Mouse (Mus musculus) CH12.LX (cell line): ENCODE measurements around the gene Rapgef4. TPM values are rescaled to one million over a fixed set of nuclear protein-coding genes. Genes with fewer than 3 reads are reported as not detected.

Experiments
- DNase-seq: peaks from one replicate; pipeline ENCODE4 v3.0.0-alpha.2; 2013; ENCODE audit errors: extremely low read depth
- H3K27ac ChIP-seq: 2 replicates; pipeline ENCODE4 v1.5.1; 2012; ENCODE audit warnings: low read depth, mild to moderate bottlenecking, control low read depth, moderate library complexity; ENCODE audit not compliant: insufficient read depth
- H3K27me3 ChIP-seq: replicated peaks from 2 replicates; pipeline ENCODE3; 2012; ENCODE audit warnings: inconsistent platforms
- H3K36me3 ChIP-seq, 2 experiments: replicated peaks in 1 of 2; 2 replicates each; pipeline versions ENCODE3 to v1.6.1; 2012; ENCODE audit warnings: inconsistent platforms in 1 of 2, low read length in 1 of 2, mild to moderate bottlenecking in 1 of 2, mixed read lengths in 1 of 2, moderate library complexity in 1 of 2; ENCODE audit not compliant: control insufficient read depth in 1 of 2, insufficient read depth in 1 of 2
- H3K4me1 ChIP-seq, 2 experiments: 2 replicates each; pipeline ENCODE4 v1.6.1; 2012; ENCODE audit warnings: inconsistent platforms in 1 of 2, moderate library complexity in 1 of 2; ENCODE audit not compliant: insufficient read depth in 2 of 2, control insufficient read depth in 1 of 2
- H3K4me2 ChIP-seq: 2 replicates; pipeline ENCODE4 v1.6.1; 2012; ENCODE audit warnings: low read depth, mild to moderate bottlenecking, control low read depth; ENCODE audit not compliant: poor library complexity, insufficient read depth, severe bottlenecking
- H3K4me3 ChIP-seq, 3 experiments: fragments of 150-350 bp in 1 of 3; sonication (generic) in 1 of 3; replicated peaks in 1 of 3; 2 replicates each; pipeline versions ENCODE3 to v1.5.1; 2011 to 2012; ENCODE audit warnings: low read depth in 2 of 3, low read length in 2 of 3, mild to moderate bottlenecking in 2 of 3, moderate library complexity in 2 of 3, control low read depth in 1 of 3, improper control_type of control experiment in 1 of 3, inconsistent platforms in 1 of 3, mixed read lengths in 1 of 3; ENCODE audit not compliant: poor library complexity in 1 of 3
- H3K79me2 ChIP-seq: replicated peaks from 2 replicates; pipeline ENCODE4 v1.6.1; 2012; ENCODE audit warnings: mild to moderate bottlenecking, moderate library complexity; ENCODE audit not compliant: control insufficient read depth, poor library complexity, insufficient read depth, severe bottlenecking; ENCODE audit errors: extremely low read depth
- H3K9ac ChIP-seq: 2 replicates; pipeline ENCODE4 v1.6.1; 2012; ENCODE audit warnings: low read depth, mild to moderate bottlenecking, control low read depth, moderate library complexity; ENCODE audit not compliant: insufficient read depth
- H3K9me3 ChIP-seq: replicated peaks from 2 replicates; pipeline ENCODE3; 2012; ENCODE audit warnings: low read length, inconsistent platforms, mixed read lengths
- BHLHE40 ChIP-seq: IDR thresholded peaks from 2 replicates; pipeline ENCODE4 v1.6.1; 2011; ENCODE audit warnings: mild to moderate bottlenecking, low read depth, low read length, improper control_type of control experiment
- CHD1 ChIP-seq: IDR thresholded peaks from 2 replicates; pipeline ENCODE4 v1.6.1; 2012; ENCODE audit warnings: low read depth, low read length, improper control_type of control experiment, inconsistent platforms
- CTCF ChIP-seq, 2 experiments: IDR thresholded peaks in 1 of 2; conservative IDR thresholded peaks in 1 of 2; 2 replicates each; pipeline ENCODE4 v1.5.1; 2011 to 2012; ENCODE audit warnings: low read depth in 2 of 2, low read length in 2 of 2, improper control_type of control experiment in 1 of 2, inconsistent platforms in 1 of 2, mild to moderate bottlenecking in 1 of 2, moderate library complexity in 1 of 2
- HCFC1 ChIP-seq: IDR thresholded peaks from 2 replicates; pipeline ENCODE4 v1.6.1; 2012; ENCODE audit warnings: low read depth, mild to moderate bottlenecking, inconsistent platforms, low read length, improper control_type of control experiment
- IRF4 ChIP-seq: IDR thresholded peaks from 2 replicates; pipeline ENCODE4 v1.6.1; 2014; ENCODE audit warnings: low read depth, mild to moderate bottlenecking, inconsistent platforms, low read length, improper control_type of control experiment
- JUN ChIP-seq: IDR thresholded peaks from 2 replicates; pipeline ENCODE4 v1.6.1; 2011; ENCODE audit warnings: low read depth, mild to moderate bottlenecking, low read length, improper control_type of control experiment, moderate library complexity; ENCODE audit not compliant: insufficient read depth
- KAT2A ChIP-seq: IDR thresholded peaks from 2 replicates; pipeline ENCODE4 v1.6.1; 2012; ENCODE audit warnings: low read length, improper control_type of control experiment, inconsistent platforms; ENCODE audit not compliant: insufficient replicate concordance
- MAFK ChIP-seq: IDR thresholded peaks from 2 replicates; pipeline ENCODE4 v1.6.1; 2011; ENCODE audit warnings: low read length, improper control_type of control experiment; ENCODE audit not compliant: insufficient replicate concordance
- MAX ChIP-seq: IDR thresholded peaks from 2 replicates; pipeline ENCODE4 v1.6.1; 2011; ENCODE audit warnings: low read length, improper control_type of control experiment
- MAZ ChIP-seq: IDR thresholded peaks from 2 replicates; pipeline ENCODE4 v1.6.1; 2012; ENCODE audit warnings: low read depth, mild to moderate bottlenecking, inconsistent platforms, low read length, improper control_type of control experiment, moderate library complexity
- MEF2A ChIP-seq: IDR thresholded peaks from 2 replicates; pipeline ENCODE4 v1.6.1; 2014; ENCODE audit warnings: low read depth, mild to moderate bottlenecking, inconsistent platforms, low read length, improper control_type of control experiment, borderline replicate concordance
- NRF1 ChIP-seq: IDR thresholded peaks from 2 replicates; pipeline ENCODE4 v1.6.1; 2014; ENCODE audit warnings: low read depth, mild to moderate bottlenecking, inconsistent platforms, low read length, improper control_type of control experiment, moderate library complexity
- POLR2AphosphoS2 ChIP-seq: IDR thresholded peaks from 2 replicates; pipeline ENCODE4 v1.6.1; 2011; ENCODE audit warnings: low read depth, low read length, improper control_type of control experiment
- RCOR1 ChIP-seq: conservative IDR thresholded peaks from 2 replicates; pipeline ENCODE4 v1.6.1; 2012; ENCODE audit warnings: low read depth, mild to moderate bottlenecking, inconsistent platforms, low read length, improper control_type of control experiment
- TBP ChIP-seq: conservative IDR thresholded peaks from 2 replicates; pipeline ENCODE4 v1.6.1; 2011; ENCODE audit warnings: low read depth, low read length, improper control_type of control experiment
- USF2 ChIP-seq: conservative IDR thresholded peaks from 2 replicates; pipeline ENCODE4 v1.6.1; 2011; ENCODE audit warnings: low read depth, low read length, improper control_type of control experiment
- ZKSCAN1 ChIP-seq: IDR thresholded peaks from 2 replicates; pipeline ENCODE4 v1.6.1; 2012; ENCODE audit warnings: low read depth, inconsistent platforms, low read length, improper control_type of control experiment, borderline replicate concordance
- ZNF384 ChIP-seq: IDR thresholded peaks from 2 replicates; pipeline ENCODE4 v1.6.1; 2012; ENCODE audit warnings: low read depth, low read length, improper control_type of control experiment, inconsistent platforms
- dilution Hi-C: fragments of 300-500 bp; cut with MboI; formaldehyde crosslinking; loops from 2 replicates; pipeline ENCODE4 v1.14.3; 2020; ENCODE audit warnings: low sequenced_read_pairs; ENCODE audit not compliant: extremely low pct_unique_long_range_greater_than_20kb, extremely low pct_ligation_motif_present
- in situ Hi-C: fragments of 300-500 bp; cut with MboI; formaldehyde crosslinking; loops from 3 replicates; pipeline ENCODE4 v1.14.3; 2019; ENCODE audit warnings: low sequenced_read_pairs, low pct_ligation_motif_present, low pct_unique_long_range_greater_than_20kb, mixed read lengths
- polyA plus RNA-seq: library from polyadenylated mRNA; unstranded; fragments of >175 nt; gene quantifications from 2 replicates; pipeline ENCODE4 v1.2.1, GENCODE M21; 2012; ENCODE audit warnings: low read depth; ENCODE audit not compliant: insufficient read length
- total RNA-seq, 2 experiments: library from RNA; depleted of rRNA; stranded (reverse); fragments of 300-350 nt in 1 of 2; fragments of >200 nt in 1 of 2; gene quantifications; 2 replicates each; pipeline ENCODE4 v1.2.3; 2012 to 2014

Gene Rapgef4
- total and polyA plus RNA-seq, 3 experiments = 0.12 to 0.13 TPM; not detected in 1

- Histone ChIP-seq H3K4me1 (peaks cover 4 to 5% of the 10 kb centered on the region in 2 experiments; a peak in 2 of 4 replicates), H3K4me3 (no peak overlapping the region), H3K27me3 (no peaks in the 10 kb centered on the region), H3K27ac (no peak overlapping the region), H3K9me3 (no peaks in the 10 kb centered on the region), H3K9ac (no peak overlapping the region), H3K4me2 (no peak overlapping the region), H3K36me3 (no peaks in the 10 kb centered on the region), H3K79me2 (no peaks in the 10 kb centered on the region)
- in situ Hi-C loops (no loop called here), dilution Hi-C loops (no loop called here)
- no peak for DNase-seq
- no peak for TF ChIP-seq NRF1
- TF ChIP-seq ZNF384 = no peak
- TF ChIP-seq JUN = no peak
- TF ChIP-seq KAT2A = no peak
- no peak for TF ChIP-seq MEF2A
Observed at GRCm38 (mm10) chr2:72155102-72155773, 174.2 kb downstream of the Rapgef4 start.

GRCm38 (mm10) chr2:72156484-72156883 is 175.4 kb downstream of the Rapgef4 start:
- no peak for DNase-seq
- Histone ChIP-seq H3K4me2 (no peak overlapping the region), H3K36me3 (no peaks in the 10 kb centered on the region), H3K4me1 (peaks cover 4 to 5% of the 10 kb centered on the region in 2 experiments; a peak in 2 of 4 replicates), H3K79me2 (no peaks in the 10 kb centered on the region), H3K27ac (no peak overlapping the region), H3K4me3 (no peak overlapping the region), H3K9ac (no peak overlapping the region), H3K9me3 (no peaks in the 10 kb centered on the region), H3K27me3 (no peaks in the 10 kb centered on the region)
- dilution Hi-C loops = no loop called here
- in situ Hi-C loops = no loop called here
- TF ChIP-seq ZNF384 (no peak), HCFC1 (no peak), CHD1 (no peak), KAT2A (no peak), CTCF (conservative IDR thresholded peaks at IDR 0.05 in 1 of 2, IDR thresholded peaks at IDR 0.05 in 1 of 2; ENCODE audit: low read depth in 2 of 2, low read length in 2 of 2) (no peak), ZKSCAN1 (no peak), MAX (no peak), TBP (no peak), BHLHE40 (no peak), MAFK (no peak), MEF2A (no peak), RCOR1 (no peak), POLR2AphosphoS2 (no peak), USF2 (no peak), MAZ (no peak), IRF4 (no peak)
